Mouse (Mus musculus): Measurements from ENCODE around the gene Ppargc1a. TPM values are rescaled to one million over a fixed set of nuclear protein-coding genes. Genes with fewer than 3 reads are reported as not detected.

Gene Ppargc1a
- total and polyA plus RNA-seq, 3 experiments: 0.22 TPM; not detected in 2

DNA sequence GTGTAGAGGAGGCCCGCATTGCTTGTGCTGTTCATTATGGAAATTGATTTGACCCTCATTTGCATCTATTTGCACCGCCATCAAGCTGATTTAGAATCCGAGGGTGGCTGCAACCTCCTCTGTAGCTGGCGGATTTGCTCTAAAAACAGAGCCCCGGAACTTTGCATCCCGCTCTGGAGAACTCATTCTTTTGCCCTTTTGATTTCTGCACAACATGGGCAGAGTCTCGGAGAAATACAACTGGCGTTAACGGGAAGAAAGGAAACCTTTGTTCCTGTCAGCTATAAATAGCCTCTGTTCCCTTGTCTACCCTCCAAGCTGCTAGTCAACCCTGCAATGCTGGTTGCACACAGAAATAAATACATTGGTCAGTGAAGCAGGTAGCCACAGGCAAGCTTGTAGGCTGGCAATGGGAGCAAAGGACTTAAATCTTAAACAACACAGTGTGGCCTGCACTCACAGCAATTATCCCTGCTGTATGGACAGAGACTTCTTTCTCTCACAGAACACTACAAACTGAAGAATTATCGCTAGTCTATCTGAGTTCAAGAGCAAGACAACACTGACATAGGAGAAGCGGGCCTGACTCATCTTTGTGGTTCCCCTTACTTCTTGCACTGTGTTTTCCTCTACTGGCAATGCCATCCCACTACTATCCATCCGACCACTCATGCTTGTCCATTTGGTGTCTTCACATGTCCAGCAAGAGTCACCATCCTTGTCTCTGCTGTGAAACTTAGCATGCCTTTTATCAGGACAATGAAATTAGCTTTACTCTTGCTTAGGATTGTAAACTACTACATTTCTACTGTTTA is 155.0 kb downstream of the Ppargc1a start:
- no peak for ATAC-seq (ENCODE audit: extremely low read depth, insufficient number of reproducible peaks, low FRiP score, poor library complexity, severe bottlenecking)
- TF ChIP-seq GATA2 (IDR thresholded peaks at IDR 0.05; ENCODE audit: borderline replicate concordance, low read depth, low read length) (no peak), GATA1 (IDR thresholded peaks at IDR 0.05; ENCODE audit: borderline replicate concordance, low read length) (no peak), POLR2AphosphoS5 (IDR thresholded peaks at IDR 0.05; ENCODE audit: insufficient replicate concordance, low read depth, low read length) (no peak), TAL1 (conservative IDR thresholded peaks at IDR 0.05; ENCODE audit: low read depth, low read length) (no peak), CTCF (IDR thresholded peaks at IDR 0.05; ENCODE audit: low read depth, low read length) (no peak)
- Histone ChIP-seq H3K36me3 (replicated peaks) (no peaks in the 10 kb centered on the region), H3K4me3 (ENCODE audit: low read depth, low read length) (no peak overlapping the region), H3K4me1 (ENCODE audit: insufficient read depth, low read depth, low read length) (no peaks in the 10 kb centered on the region), H3K27me3 (ENCODE audit: insufficient read depth, low read length) (no peaks in the 10 kb centered on the region), H3K9me3 (replicated peaks) (peaks cover 2% of the 10 kb centered on the region)
- DNase-seq (ENCODE audit: low spot score): no peak

- TF ChIP-seq GATA2 (IDR thresholded peaks at IDR 0.05; ENCODE audit: borderline replicate concordance, low read depth, low read length) (no peak), TAL1 (conservative IDR thresholded peaks at IDR 0.05; ENCODE audit: low read depth, low read length) (no peak), GATA1 (IDR thresholded peaks at IDR 0.05; ENCODE audit: borderline replicate concordance, low read length) (no peak), POLR2AphosphoS5 (IDR thresholded peaks at IDR 0.05; ENCODE audit: insufficient replicate concordance, low read depth, low read length) (no peak), CTCF (IDR thresholded peaks at IDR 0.05; ENCODE audit: low read depth, low read length) (no peak)
Measured at GRCm38 (mm10) chr5:51410006-51410405, 157.5 kb downstream of the Ppargc1a start.

DNA sequence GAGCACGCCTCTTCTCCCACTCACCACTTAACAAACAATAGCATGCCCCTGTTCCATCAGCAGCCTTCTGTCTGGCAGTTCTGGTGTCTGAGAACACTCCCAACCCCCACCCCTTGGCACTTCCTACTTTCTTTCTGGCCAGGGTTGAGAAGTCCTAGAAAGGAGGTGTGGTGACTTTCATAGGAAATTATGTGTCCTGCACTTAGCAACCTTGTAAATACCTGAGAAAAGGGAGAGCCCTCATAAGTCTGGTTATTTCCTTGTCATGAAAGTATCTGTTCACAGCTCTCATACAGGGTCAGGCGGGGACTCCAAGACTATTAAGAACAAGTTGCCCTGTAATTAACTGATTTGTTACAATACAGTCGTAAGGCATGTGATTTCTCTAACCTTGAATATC is 161.1 kb downstream of the Ppargc1a start:
- Histone ChIP-seq H3K9me3 (replicated peaks) (peaks cover 1% of the 10 kb centered on the region; the same call in 1 of the 2 replicates), H3K4me3 (ENCODE audit: low read depth, low read length) (no peak overlapping the region), H3K36me3 (replicated peaks) (no peaks in the 10 kb centered on the region), H3K4me1 (ENCODE audit: insufficient read depth, low read depth, low read length) (no peaks in the 10 kb centered on the region), H3K27me3 (ENCODE audit: insufficient read depth, low read length) (no peaks in the 10 kb centered on the region)
- DNase-seq (ENCODE audit: low spot score) (no peak), ATAC-seq (ENCODE audit: extremely low read depth, insufficient number of reproducible peaks, low FRiP score, poor library complexity, severe bottlenecking) (no peak)
- TF ChIP-seq GATA1 (IDR thresholded peaks at IDR 0.05; ENCODE audit: borderline replicate concordance, low read length) (no peak), TAL1 (conservative IDR thresholded peaks at IDR 0.05; ENCODE audit: low read depth, low read length) (no peak), GATA2 (IDR thresholded peaks at IDR 0.05; ENCODE audit: borderline replicate concordance, low read depth, low read length) (no peak), CTCF (IDR thresholded peaks at IDR 0.05; ENCODE audit: low read depth, low read length) (no peak), POLR2AphosphoS5 (IDR thresholded peaks at IDR 0.05; ENCODE audit: insufficient replicate concordance, low read depth, low read length) (no peak)

More at GRCm38 (mm10) chr5:51410006-51410405, 157.5 kb downstream of the Ppargc1a start:
- no peaks in the 10 kb centered on the region; the same call in 1 of the 2 replicates for H3K9me3 ChIP-seq (replicated peaks)
- H3K4me1 ChIP-seq (ENCODE audit: insufficient read depth, low read depth, low read length): no peaks in the 10 kb centered on the region
- H3K36me3 ChIP-seq (replicated peaks): no peaks in the 10 kb centered on the region
- ATAC-seq (ENCODE audit: extremely low read depth, insufficient number of reproducible peaks, low FRiP score, poor library complexity, severe bottlenecking) (no peak), DNase-seq (ENCODE audit: low spot score) (no peak)
- no peaks in the 10 kb centered on the region for H3K27me3 ChIP-seq (ENCODE audit: insufficient read depth, low read length)
- no peak overlapping the region for H3K4me3 ChIP-seq (ENCODE audit: low read depth, low read length)

All from G1E (cell line).